Mouse (Mus musculus) embryonic fibroblast, embryonic 13.5 days (primary cell): ENCODE measurements at regions not wholly inside any gene's neighbourhood (a gene's known extent, or its start where the extent isn't known, plus 50 kb on each side); places are given as distances from the start of the nearest gene placed in this dataset.

Source experiments
- CTCF ChIP-seq: IDR thresholded peaks from 2 replicates; pipeline ENCODE4 v1.5.1; 2011; ENCODE audit warnings: mild to moderate bottlenecking, control low read depth, low read length, moderate library complexity, borderline replicate concordance; ENCODE audit not compliant: insufficient read depth
- POLR2A ChIP-seq: IDR thresholded peaks from 2 replicates; pipeline ENCODE4 v1.6.1; 2011; ENCODE audit warnings: low read depth, mild to moderate bottlenecking, control low read depth, low read length, moderate library complexity

GRCm38 (mm10) chr16:97292484-97293048 lies 64.0 kb upstream of the Bace2 start:
- TF ChIP-seq CTCF (no peak), POLR2A (no peak)
